Mouse (Mus musculus) heart, embryonic 14.5 days (tissue): ENCODE data around the gene Rbm48. TPM values are rescaled to one million over a fixed set of nuclear protein-coding genes. Genes with fewer than 3 reads are reported as not detected.

Source experiments
- ATAC-seq: fragments of 200-750 bp; cut with Nextera tagmentation; 2 replicates; pipeline ENCODE4 v1.8.0; 2017; ENCODE audit warnings: low read depth, moderate TSS enrichment; ENCODE audit not compliant: insufficient number of reproducible peaks, insufficient read depth, low FRiP score
- H3K27ac ChIP-seq, 2 experiments: fragments of 200-500 bp in 1 of 2; fragments of 300-500 bp in 1 of 2; sonication (generic) in 1 of 2; replicated peaks in 1 of 2; 2 replicates each; pipeline ENCODE4 v1.5.1; 2012 to 2014; ENCODE audit warnings: low read depth in 2 of 2, low read length in 2 of 2, control low read depth in 1 of 2, mild to moderate bottlenecking in 1 of 2, mixed read lengths in 1 of 2; ENCODE audit not compliant: control insufficient read depth in 1 of 2, insufficient read depth in 1 of 2
- H3K27me3 ChIP-seq: fragments of 300-500 bp; sonication (generic); 2 replicates; pipeline ENCODE4 v1.6.1; 2014; ENCODE audit warnings: mild to moderate bottlenecking, low read length, control low read depth; ENCODE audit not compliant: control insufficient read depth, insufficient read depth
- H3K36me3 ChIP-seq: fragments of 300-500 bp; sonication (generic); 2 replicates; pipeline ENCODE4 v1.6.1; 2014; ENCODE audit warnings: mild to moderate bottlenecking, control low read depth, low read length, mixed read lengths; ENCODE audit not compliant: control insufficient read depth, insufficient read depth
- H3K4me1 ChIP-seq, 2 experiments: fragments of 200-500 bp in 1 of 2; fragments of 300-500 bp in 1 of 2; sonication (generic) in 1 of 2; 2 replicates each; pipeline ENCODE4 v1.6.1; 2012 to 2014; ENCODE audit warnings: low read length in 2 of 2, control low read depth in 1 of 2, mixed read lengths in 1 of 2; ENCODE audit not compliant: control insufficient read depth in 2 of 2, insufficient read depth in 2 of 2
- H3K4me2 ChIP-seq: fragments of 300-500 bp; sonication (generic); 2 replicates; pipeline ENCODE4 v1.6.1; 2014; ENCODE audit warnings: mild to moderate bottlenecking, low read length
- H3K4me3 ChIP-seq, 2 experiments: fragments of 200-500 bp in 1 of 2; fragments of 300-500 bp in 1 of 2; sonication (generic) in 1 of 2; 2 replicates each; pipeline ENCODE4 v1.5.1; 2012 to 2014; ENCODE audit warnings: low read length in 2 of 2, mild to moderate bottlenecking in 2 of 2, control low read depth in 1 of 2, low read depth in 1 of 2, moderate library complexity in 1 of 2; ENCODE audit not compliant: control insufficient read depth in 1 of 2, insufficient read depth in 1 of 2
- H3K9ac ChIP-seq: fragments of 300-500 bp; sonication (generic); 2 replicates; pipeline ENCODE4 v1.6.1; 2014; ENCODE audit warnings: mild to moderate bottlenecking, low read length
- H3K9me3 ChIP-seq: fragments of 300-500 bp; sonication (generic); 2 replicates; pipeline ENCODE4 v1.6.1; 2016; ENCODE audit warnings: low read length, control low read depth; ENCODE audit not compliant: control insufficient read depth
- WGBS: fragments of 180-500 bp; shearing (Covaris S2); extraction: QIAGEN DNeasy Blood & Tissue Kit; methylation state at CpG from one replicate; pipeline ENCODE4 v1.1.7; 2014; 5-methylcytosine and 5-hydroxymethylcytosine counted together
- polyA plus RNA-seq: library from polyadenylated mRNA; unstranded; fragments of >200 nt; fragmentation: Nextera tagmentation; extraction: Ambion mirVana; gene quantifications from 2 replicates; pipeline ENCODE4 v1.2.1, GENCODE M21; 2014

Rbm48 gene
- 9.2 and 10.0 TPM in 2 replicates for polyA plus RNA-seq

GRCm38 (mm10) chr5:3596399-3596766 is at the start of gene Rbm48:
Rbm48 (minus strand) TSS chr5:3596585.
- Histone ChIP-seq H3K27me3 (no peaks in the 10 kb centered on the region), H3K4me1 (peaks cover 3 to 18% of the 10 kb centered on the region in 2 experiments; a peak in 3 of 4 replicates), H3K4me2 (peak within 1 kb of the TSS; percentile 98), H3K27ac (peak within 1 kb of the TSS; percentile 73 to 78), H3K4me3 (peak within 1 kb of the TSS; percentile 91 to 98), H3K9ac (peak within 1 kb of the TSS; percentile 84), H3K36me3 (peaks cover 2% of the 10 kb centered on the region), H3K9me3 (no peaks in the 10 kb centered on the region)
- WGBS, result 0% methylated on average over 30 of the region's 31 CpGs
- peak; percentile 74 for ATAC-seq

DNA sequence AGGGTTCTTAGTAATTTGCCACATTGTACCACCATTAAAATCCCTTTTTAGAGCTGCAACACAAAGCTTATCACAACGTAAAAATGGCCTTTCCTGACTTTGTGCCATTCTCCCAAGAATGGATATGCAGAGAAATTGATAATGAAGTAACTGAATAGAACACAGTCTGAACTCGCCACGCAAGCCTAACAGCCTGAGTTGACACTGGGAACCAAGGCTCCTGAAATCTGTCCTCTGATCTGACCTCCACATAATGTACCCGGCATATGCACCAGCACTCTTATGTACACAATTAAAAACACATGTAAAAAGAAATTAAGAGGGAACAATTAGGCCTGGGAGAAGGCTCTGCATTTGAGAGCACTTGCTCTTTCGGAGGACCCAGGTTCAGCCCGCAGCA is 48.9 kb upstream of the Rbm48 start:
- peaks cover 2 to 10% of the 10 kb centered on the region in 2 experiments; a peak in 3 of 4 replicates for H3K4me1 ChIP-seq
- no peaks in the 10 kb centered on the region for H3K27me3 ChIP-seq
- H3K36me3 ChIP-seq, result peaks cover 54% of the 10 kb centered on the region
- no peak overlapping the region for H3K27ac ChIP-seq
- no peaks in the 10 kb centered on the region for H3K9me3 ChIP-seq
- WGBS, result 81% methylated on average over 6 of the region's 6 CpGs
- H3K4me2 ChIP-seq, result 0 out of 2 replicates have a peak overlapping the region, but pooled peaks have one; percentile 9
- H3K4me3 ChIP-seq, result no peak overlapping the region
- no peak for ATAC-seq
- H3K9ac ChIP-seq, result no peak overlapping the region

DNA sequence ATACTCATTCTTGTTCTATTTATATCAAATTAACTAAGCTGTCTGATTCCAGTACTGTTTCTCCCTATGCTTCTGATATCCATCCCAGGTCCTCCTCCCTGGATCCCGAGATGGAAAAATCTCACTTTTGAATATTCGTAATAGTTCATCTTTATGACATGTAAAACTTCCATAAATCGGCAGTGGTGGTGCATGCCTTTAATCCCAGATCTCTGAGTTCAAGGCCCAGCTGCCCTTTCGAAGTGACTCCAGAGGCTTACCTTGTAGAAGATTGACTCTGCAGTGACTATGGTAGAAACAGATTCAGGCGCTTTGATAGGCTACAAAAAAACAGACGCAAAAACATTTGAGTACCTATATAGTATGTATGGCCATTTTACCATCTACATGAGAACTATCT is 48.2 kb upstream of the Rbm48 start:
- peaks cover 59% of the 10 kb centered on the region for H3K36me3 ChIP-seq
- WGBS, result 88% methylated on average over 6 of the region's 6 CpGs

GRCm38 (mm10) chr5:3635286-3635685 is 38.9 kb upstream of the Rbm48 start:
- Histone ChIP-seq H3K4me2 (no peak overlapping the region), H3K4me1 (peaks cover 0 to 3% of the 10 kb centered on the region in 2 experiments; a peak in 1 of 4 replicates), H3K36me3 (peaks cover 50% of the 10 kb centered on the region), H3K4me3 (no peak overlapping the region), H3K27ac (no peak overlapping the region), H3K9me3 (no peaks in the 10 kb centered on the region), H3K27me3 (no peaks in the 10 kb centered on the region), H3K9ac (no peak overlapping the region)
- WGBS, result 70% methylated on average over 8 of the region's 8 CpGs
- ATAC-seq, result no peak

More for the DNA sequence above, 48.2 kb upstream of the Rbm48 start:
- Histone ChIP-seq H3K4me1 (peaks cover 2 to 10% of the 10 kb centered on the region in 2 experiments; a peak in 3 of 4 replicates), H3K4me3 (no peak overlapping the region), H3K9ac (no peak overlapping the region), H3K9me3 (no peaks in the 10 kb centered on the region), H3K4me2 (no peak overlapping the region), H3K27ac (no peak overlapping the region), H3K27me3 (no peaks in the 10 kb centered on the region)
- ATAC-seq, result no peak

DNA sequence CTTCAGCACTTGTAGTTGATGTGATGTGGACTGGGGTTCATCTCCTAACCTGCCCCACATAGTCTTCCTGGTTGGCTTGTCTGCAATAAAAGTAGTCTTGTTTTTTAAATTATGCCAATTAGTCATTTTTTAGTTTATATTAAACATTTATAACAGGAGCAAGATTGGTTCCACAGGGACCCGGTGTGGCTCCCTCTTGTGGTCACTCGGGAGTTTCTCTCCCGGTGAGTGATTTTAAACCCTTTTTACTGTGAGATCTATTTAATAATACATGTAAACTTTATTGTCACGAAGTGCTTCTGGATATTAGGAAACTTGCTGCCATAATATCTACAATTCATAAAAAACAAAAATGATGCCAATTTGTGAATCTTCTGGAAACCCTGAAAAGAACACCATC is 37.6 kb upstream of the Rbm48 start:
- 67% methylated on average over 4 of the region's 4 CpGs for WGBS
- Histone ChIP-seq H3K4me1 (peaks cover 0 to 3% of the 10 kb centered on the region in 2 experiments; a peak in 1 of 4 replicates), H3K9ac (no peak overlapping the region), H3K9me3 (no peaks in the 10 kb centered on the region), H3K27me3 (no peaks in the 10 kb centered on the region), H3K4me2 (no peak overlapping the region), H3K27ac (no peak overlapping the region), H3K36me3 (peaks cover 48% of the 10 kb centered on the region), H3K4me3 (no peak overlapping the region)
- ATAC-seq, result no peak

- 93% methylated on average over 13 of the region's 13 CpGs for WGBS
Measured at GRCm38 (mm10) chr5:3633315-3633714, 36.9 kb upstream of the Rbm48 start.

GRCm38 (mm10) chr5:3632285-3632684 is 35.9 kb upstream of the Rbm48 start:
- Histone ChIP-seq H3K4me1 (peaks cover 0 to 3% of the 10 kb centered on the region in 2 experiments; a peak in 1 of 4 replicates), H3K4me2 (no peak overlapping the region), H3K4me3 (no peak overlapping the region), H3K9ac (no peak overlapping the region), H3K27ac (no peak overlapping the region), H3K36me3 (peaks cover 54% of the 10 kb centered on the region), H3K9me3 (no peaks in the 10 kb centered on the region), H3K27me3 (no peaks in the 10 kb centered on the region)
- ATAC-seq, result no peak
- WGBS, result 62% methylated on average over 5 of the region's 5 CpGs

More at GRCm38 (mm10) chr5:3633315-3633714, 36.9 kb upstream of the Rbm48 start:
- no peak overlapping the region for H3K4me3 ChIP-seq
- H3K27ac ChIP-seq, result no peak overlapping the region
- no peaks in the 10 kb centered on the region for H3K27me3 ChIP-seq
- H3K4me2 ChIP-seq, result no peak overlapping the region
- H3K4me1 ChIP-seq, result peaks cover 0 to 3% of the 10 kb centered on the region in 2 experiments; a peak in 1 of 4 replicates
- no peaks in the 10 kb centered on the region for H3K9me3 ChIP-seq
- H3K9ac ChIP-seq, result no peak overlapping the region
- ATAC-seq, result no peak
- H3K36me3 ChIP-seq, result peaks cover 49% of the 10 kb centered on the region
